Mouse (Mus musculus): ENCODE results near the gene Pcyt1a. TPM values are rescaled to one million over a fixed set of nuclear protein-coding genes. Genes with fewer than 3 reads are reported as not detected.

Gene Pcyt1a
- total and polyA plus RNA-seq, 3 experiments: 36.9 to 53.7 TPM; not detected in 1

DNA sequence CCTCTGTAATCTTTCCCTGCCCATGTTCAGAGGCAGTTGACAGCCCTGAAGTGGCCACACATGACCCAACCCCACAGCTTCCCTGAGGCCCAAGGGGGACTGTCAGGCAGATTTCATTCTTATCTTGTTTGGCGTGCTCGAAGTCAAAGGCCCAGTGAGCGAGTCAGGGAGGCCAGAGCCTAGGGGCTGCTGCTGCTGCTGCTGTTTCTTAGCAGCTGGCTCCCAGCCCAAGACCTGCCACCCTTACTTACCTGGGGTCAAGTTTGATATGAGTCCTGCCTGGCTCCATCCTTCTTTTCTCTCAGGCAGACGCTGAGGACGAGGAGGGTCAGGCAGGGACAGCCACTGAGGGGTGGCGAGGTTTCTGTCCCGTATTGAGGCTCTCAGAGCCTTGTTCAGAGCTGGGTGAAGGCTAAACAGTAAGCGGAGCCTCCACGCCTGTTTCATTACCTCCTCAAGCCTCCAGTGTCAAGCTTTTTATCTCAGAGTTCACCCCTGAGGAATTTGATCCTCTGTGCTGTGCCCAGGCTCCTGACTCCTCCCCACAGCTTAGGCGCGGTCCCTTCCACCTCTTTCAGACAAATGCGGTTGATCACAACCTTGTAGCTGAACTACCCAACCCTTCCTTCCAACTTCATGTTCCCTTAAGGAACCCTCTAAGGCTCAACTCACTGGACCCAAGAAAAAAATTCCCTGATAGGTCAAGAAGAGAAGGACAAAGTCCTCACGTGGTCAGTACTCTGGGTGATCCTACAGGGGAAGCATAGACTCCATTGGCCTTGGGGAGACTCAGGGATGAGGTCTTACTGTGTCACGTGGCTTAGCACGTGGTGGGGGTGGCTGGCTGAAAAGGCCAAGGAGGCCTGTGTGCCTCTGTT is 56.8 kb downstream of the Pcyt1a start, which contains the start of gene Slc51a:
TSS of gene Slc51a (minus strand) at position 646 of the 878 bp plus-strand sequence.
- no peaks in the 10 kb centered on the region for H3K27me3 ChIP-seq (ENCODE audit: control insufficient read depth in 1 of 2, insufficient read depth in 2 of 2, low read length in 2 of 2)
- peaks cover 0 to 9% of the 10 kb centered on the region in 2 experiments; a peak in 2 of 4 replicates for H3K36me3 ChIP-seq (ENCODE audit: control insufficient read depth in 1 of 2, insufficient read depth in 2 of 2, low read length in 2 of 2)
- peak within 1 kb of the TSS; percentile 36 to 37 for H3K4me3 ChIP-seq (ENCODE audit: control insufficient read depth in 1 of 2, insufficient read depth in 1 of 2, low read depth in 2 of 2, low read length in 2 of 2)
- H3K27ac ChIP-seq (ENCODE audit: control insufficient read depth, low read depth, low read length): peak within 1 kb of the TSS; percentile 91
- no peaks in the 10 kb centered on the region for H3K9me3 ChIP-seq (replicated peaks; ENCODE audit: insufficient read depth, low read length)
- no peak for TF ChIP-seq KAT2A (conservative IDR thresholded peaks at IDR 0.05; ENCODE audit: low read depth, low read length)
- TF ChIP-seq USF1 (IDR thresholded peaks at IDR 0.05; ENCODE audit: low read depth, low read length): peak; percentile 91
- TF ChIP-seq CHD2 (IDR thresholded peaks at IDR 0.05; ENCODE audit: low read length): no peak
- peak; percentile 32 to 67; a peak in 2 of 4 replicates for TF ChIP-seq EP300 (IDR thresholded peaks at IDR 0.05; ENCODE audit: low read depth in 1 of 2, low read length in 2 of 2)
- TF ChIP-seq USF2 (IDR thresholded peaks at IDR 0.05; ENCODE audit: borderline replicate concordance in 1 of 2, insufficient read depth in 1 of 2, low read depth in 1 of 2, low read length in 2 of 2): peak in 1 of 2 experiments; percentile 78; a peak in 2 of 4 replicates
- TF ChIP-seq TAL1 (IDR thresholded peaks at IDR 0.05; ENCODE audit: low read length): peak; percentile 24; the same call in 1 of the 2 replicates
- TF ChIP-seq MXI1 (IDR thresholded peaks at IDR 0.05; ENCODE audit: low read depth, low read length): peak; percentile 71
- TF ChIP-seq MAX (IDR thresholded peaks at IDR 0.05; ENCODE audit: low read length): peak; percentile 97
- no peak for TF ChIP-seq ELF1 (IDR thresholded peaks at IDR 0.05; ENCODE audit: low read depth, low read length)
- peak; percentile 98 for TF ChIP-seq MYC (IDR thresholded peaks at IDR 0.05; ENCODE audit: low read depth, low read length)
- TF ChIP-seq GABPA (IDR thresholded peaks at IDR 0.05; ENCODE audit: low read depth, low read length): no peak
- peak; percentile 19; the same call in 1 of the 2 replicates for TF ChIP-seq TBP (IDR thresholded peaks at IDR 0.05; ENCODE audit: low read depth, low read length)
- TF ChIP-seq BHLHE40 (IDR thresholded peaks at IDR 0.05; ENCODE audit: borderline replicate concordance, low read depth, low read length): peak; percentile 54; the same call in 1 of the 2 replicates
- TF ChIP-seq ETS1 (IDR thresholded peaks at IDR 0.05; ENCODE audit: low read depth, low read length): peak; percentile 22; the same call in 1 of the 2 replicates
- peak in 1 of 2 experiments; percentile 65; a peak in 2 of 4 replicates for TF ChIP-seq POLR2A (IDR thresholded peaks at IDR 0.05; ENCODE audit: control insufficient read depth in 1 of 2, insufficient read depth in 1 of 2, low read depth in 1 of 2, low read length in 2 of 2, poor library complexity in 1 of 2)
- 0 out of 2 replicates have a peak, but pooled peaks have one; percentile 6 for TF ChIP-seq SMC3 (IDR thresholded peaks at IDR 0.05; ENCODE audit: low read depth, low read length)
- TF ChIP-seq GATA1 (IDR thresholded peaks at IDR 0.05; ENCODE audit: low read depth, low read length): peak; percentile 35
- peak; percentile 52; the same call in 1 of the 2 replicates for TF ChIP-seq TCF12 (IDR thresholded peaks at IDR 0.05; ENCODE audit: low read depth, low read length)
- no peaks in the 10 kb centered on the region; the same call in 1 of the 2 replicates for H3K79me2 ChIP-seq (ENCODE audit: control insufficient read depth, insufficient read depth, low read length, poor library complexity)
- DNase-seq (ENCODE audit: low read depth, low spot score): peak; percentile 84
- peak within 1 kb of the TSS; percentile 71 for H3K9ac ChIP-seq (ENCODE audit: control insufficient read depth, low read depth, low read length, poor library complexity, severe bottlenecking)
- peaks cover 2 to 16% of the 10 kb centered on the region in 2 experiments; a peak in 3 of 4 replicates for H3K4me1 ChIP-seq (ENCODE audit: control insufficient read depth in 1 of 2, insufficient read depth in 2 of 2, low read length in 2 of 2)

Measured in MEL (cell line).